Mouse (Mus musculus) liver, embryonic 15.5 days (tissue): Measurements from ENCODE around the gene Olfr153. TPM values are rescaled to one million over a fixed set of nuclear protein-coding genes. Genes with fewer than 3 reads are reported as not detected.
"Not testable (repeated sequence)": the region's sequence is repeated elsewhere in the genome, so short reads cannot be mapped to it uniquely, and the experiment has no call there.

Experiments used
- ATAC-seq: fragments of 200-750 bp; cut with Nextera tagmentation; 2 replicates; pipeline ENCODE4 v1.8.0; 2017; ENCODE audit warnings: moderate number of reproducible peaks, mild to moderate bottlenecking, moderate library complexity; ENCODE audit not compliant: insufficient read depth
- H3K27ac ChIP-seq: fragments of 300-500 bp; sonication (generic); replicated peaks from 2 replicates; pipeline ENCODE4 v1.5.1; 2015; ENCODE audit warnings: mild to moderate bottlenecking, inconsistent platforms
- H3K27me3 ChIP-seq: fragments of 300-500 bp; sonication (generic); 2 replicates; pipeline ENCODE4 v1.6.1; 2015; ENCODE audit warnings: mild to moderate bottlenecking, inconsistent platforms
- H3K36me3 ChIP-seq: fragments of 300-500 bp; sonication (generic); replicated peaks from 2 replicates; pipeline ENCODE4 v1.6.1; 2015; ENCODE audit warnings: moderate library complexity, mild to moderate bottlenecking, inconsistent platforms
- H3K4me1 ChIP-seq: fragments of 300-500 bp; sonication (generic); replicated peaks from 2 replicates; pipeline ENCODE4 v1.6.1; 2015; ENCODE audit warnings: inconsistent platforms
- H3K4me2 ChIP-seq: fragments of 300-500 bp; sonication (generic); 2 replicates; pipeline ENCODE4 v1.6.1; 2015; ENCODE audit warnings: moderate library complexity, mild to moderate bottlenecking, inconsistent platforms
- H3K4me3 ChIP-seq: fragments of 300-500 bp; sonication (generic); replicated peaks from 2 replicates; pipeline ENCODE4 v1.5.1; 2015; ENCODE audit warnings: mild to moderate bottlenecking, inconsistent platforms
- H3K9ac ChIP-seq: fragments of 300-500 bp; sonication (generic); 2 replicates; pipeline ENCODE4 v1.6.1; 2015; ENCODE audit warnings: moderate library complexity, mild to moderate bottlenecking, inconsistent platforms
- H3K9me3 ChIP-seq: fragments of 300-500 bp; sonication (generic); replicated peaks from 2 replicates; pipeline ENCODE4 v1.6.1; 2016; ENCODE audit warnings: inconsistent platforms
- WGBS: fragments of 180-500 bp; shearing (Covaris S2); methylation state at CpG from one replicate; pipeline ENCODE4 v1.1.7; 2015; ENCODE audit warnings: mixed read lengths; ENCODE audit not compliant: insufficient replicate concordance; 5-methylcytosine and 5-hydroxymethylcytosine counted together
- polyA plus RNA-seq: library from polyadenylated mRNA; unstranded; fragments of >200 nt; fragmentation: Nextera tagmentation; extraction: Ambion mirVana; gene quantifications from 2 replicates; pipeline ENCODE4 v1.2.1, GENCODE M21; 2015

Gene Olfr153
- not detected in 2 replicates for polyA plus RNA-seq

DNA sequence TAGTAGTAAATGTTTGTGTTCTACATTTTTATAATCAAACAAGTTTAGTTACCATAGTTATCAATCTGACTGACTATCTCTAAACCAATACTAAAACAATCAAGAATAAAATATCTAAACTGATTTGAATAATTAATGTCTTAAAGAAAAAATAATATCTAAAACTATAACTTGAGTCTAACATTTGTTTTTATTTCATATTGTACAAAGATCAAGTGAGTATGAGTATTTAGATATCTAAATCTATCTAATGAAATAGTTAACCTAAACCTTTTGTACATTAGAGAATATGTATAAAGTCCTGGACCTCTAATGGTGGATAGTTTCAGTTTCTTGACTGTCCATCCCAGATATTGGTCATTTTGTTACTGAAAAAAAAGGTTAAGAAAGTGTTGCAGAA is at the start of gene Olfr153:
Gene Olfr153 (plus strand): TSS at position 301 of the 400 bp plus-strand sequence.
- H3K27me3 ChIP-seq: no peaks in the 10 kb centered on the region
- H3K9ac ChIP-seq: no peak within 1 kb of the TSS
- H3K4me2 ChIP-seq: no peak within 1 kb of the TSS
- no peaks in the 10 kb centered on the region for H3K36me3 ChIP-seq
- ATAC-seq: no peak
- no peaks in the 10 kb centered on the region for H3K4me1 ChIP-seq
- H3K4me3 ChIP-seq: no peak within 1 kb of the TSS
- H3K27ac ChIP-seq: no peak within 1 kb of the TSS
- H3K9me3 ChIP-seq: no peaks in the 10 kb centered on the region

DNA sequence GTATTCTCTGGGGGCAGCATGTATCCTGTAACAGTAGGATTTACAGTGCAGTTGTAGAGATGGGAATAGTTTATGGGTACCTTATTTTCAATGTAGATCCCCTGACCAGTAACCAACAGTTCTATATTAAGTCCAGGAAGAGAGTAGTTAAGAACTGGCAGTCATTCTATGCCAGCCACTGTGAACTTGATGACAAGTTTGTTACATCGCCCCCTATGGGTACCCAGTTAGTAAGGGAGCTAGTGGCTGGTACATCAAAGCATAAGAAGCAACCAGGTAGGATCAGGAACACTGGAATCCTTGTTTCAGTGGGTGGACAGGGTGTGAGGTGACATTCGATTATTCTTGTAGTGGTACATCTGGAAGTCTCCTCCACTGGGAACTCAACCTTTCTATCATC is 49.3 kb upstream of the Olfr153 start:
- no peaks in the 10 kb centered on the region for H3K36me3 ChIP-seq
- WGBS: 60% methylated on average over 2 of the region's 2 CpGs
- no peaks in the 10 kb centered on the region for H3K9me3 ChIP-seq
- no peak overlapping the region for H3K9ac ChIP-seq
- H3K4me2 ChIP-seq: no peak overlapping the region
- ATAC-seq: no peak
- H3K4me3 ChIP-seq: no peak overlapping the region
- H3K27me3 ChIP-seq: no peaks in the 10 kb centered on the region
- H3K4me1 ChIP-seq: no peaks in the 10 kb centered on the region
- H3K27ac ChIP-seq: no peak overlapping the region

DNA sequence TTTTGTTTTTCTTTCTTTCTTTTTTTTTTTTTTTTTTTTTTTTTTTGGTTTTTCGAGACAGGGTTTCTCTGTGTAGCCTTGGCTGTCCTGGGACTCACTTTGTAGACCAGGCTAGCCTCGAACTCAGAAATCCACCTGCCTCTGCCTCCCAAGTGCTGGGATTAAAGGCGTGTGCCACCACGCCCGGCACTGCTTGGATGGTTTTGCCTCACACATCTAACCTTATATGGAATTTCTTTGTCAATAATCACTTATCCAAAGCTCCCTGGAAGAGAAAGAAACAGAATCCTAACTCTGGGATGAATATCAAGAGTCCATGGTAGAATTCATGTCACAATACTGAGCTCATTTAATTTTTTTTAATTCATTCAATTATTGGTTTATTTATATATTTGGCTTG is 34.6 kb upstream of the Olfr153 start, which contains the start of gene Pramel7:
Gene Pramel7 (minus strand): TSS at position 101 of the 400 bp plus-strand sequence.
- not testable (repeated sequence) for H3K9me3 ChIP-seq, H3K9ac ChIP-seq, H3K27me3 ChIP-seq, H3K27ac ChIP-seq, H3K4me2 ChIP-seq, H3K4me1 ChIP-seq, H3K36me3 ChIP-seq, H3K4me3 ChIP-seq, ATAC-seq
- 74% methylated on average over 4 of the region's 5 CpGs for WGBS

DNA sequence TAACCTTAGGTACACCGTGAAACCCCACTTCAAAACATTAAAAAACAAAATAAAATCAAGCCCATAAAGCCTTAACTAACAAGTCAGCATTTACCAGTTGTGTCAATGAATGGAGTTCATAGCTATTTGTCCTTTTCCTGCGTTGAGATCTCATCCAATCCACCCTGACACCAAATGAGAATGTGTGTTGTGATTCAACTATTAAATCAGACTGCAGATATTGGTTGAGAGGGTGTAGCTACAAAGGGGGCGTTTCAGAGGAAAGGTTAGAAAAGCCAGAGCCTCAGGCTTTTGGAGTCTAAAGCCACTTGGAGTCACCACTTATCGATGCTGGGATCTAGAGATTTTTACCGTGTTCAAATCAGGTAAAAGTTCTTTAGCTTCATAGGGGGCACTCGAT is 25.3 kb upstream of the Olfr153 start, which contains the start of gene Pramel6:
Gene Pramel6 (plus strand): TSS at position 301 of the 400 bp plus-strand sequence.
- H3K4me3 ChIP-seq: no peak within 1 kb of the TSS
- 69% methylated on average over 6 of the region's 6 CpGs for WGBS

DNA sequence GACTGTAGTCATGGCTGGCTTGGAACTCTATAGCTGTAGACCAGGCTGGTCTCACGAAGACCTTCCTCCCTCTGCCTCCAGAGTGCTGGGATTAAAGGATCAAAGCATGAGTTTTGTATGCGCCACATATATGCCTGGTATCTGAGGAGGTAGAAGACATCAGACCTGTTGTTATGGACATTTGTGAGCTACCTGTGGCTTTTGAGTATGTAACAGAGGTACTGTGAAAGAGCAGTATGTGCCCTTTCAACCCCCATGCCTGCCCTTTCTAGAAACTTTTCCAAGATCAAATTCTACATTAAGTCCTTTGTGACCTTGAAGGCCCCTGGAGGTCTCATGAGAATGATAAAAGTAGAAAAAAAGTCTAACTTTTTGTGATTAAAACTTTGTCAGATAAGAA is 16.6 kb upstream of the Olfr153 start:
- H3K27me3 ChIP-seq: no peaks in the 10 kb centered on the region
- ATAC-seq: no peak
- no peaks in the 10 kb centered on the region; the same call in 1 of the 2 replicates for H3K9me3 ChIP-seq
- H3K4me2 ChIP-seq: no peak overlapping the region
- H3K9ac ChIP-seq: no peak overlapping the region
- H3K27ac ChIP-seq: no peak overlapping the region
- 62% methylated on average over 2 of the region's 2 CpGs for WGBS
- no peak overlapping the region for H3K4me3 ChIP-seq
- no peaks in the 10 kb centered on the region for H3K36me3 ChIP-seq
- no peaks in the 10 kb centered on the region for H3K4me1 ChIP-seq

More for the DNA sequence above, 25.3 kb upstream of the Olfr153 start, which contains the start of gene Pramel6:
- H3K36me3 ChIP-seq: no peaks in the 10 kb centered on the region
- no peaks in the 10 kb centered on the region for H3K9me3 ChIP-seq
- H3K4me1 ChIP-seq: no peaks in the 10 kb centered on the region
- H3K27me3 ChIP-seq: no peaks in the 10 kb centered on the region
- H3K9ac ChIP-seq: no peak within 1 kb of the TSS
- H3K27ac ChIP-seq: no peak within 1 kb of the TSS
- H3K4me2 ChIP-seq: no peak within 1 kb of the TSS
- ATAC-seq: no peak

DNA sequence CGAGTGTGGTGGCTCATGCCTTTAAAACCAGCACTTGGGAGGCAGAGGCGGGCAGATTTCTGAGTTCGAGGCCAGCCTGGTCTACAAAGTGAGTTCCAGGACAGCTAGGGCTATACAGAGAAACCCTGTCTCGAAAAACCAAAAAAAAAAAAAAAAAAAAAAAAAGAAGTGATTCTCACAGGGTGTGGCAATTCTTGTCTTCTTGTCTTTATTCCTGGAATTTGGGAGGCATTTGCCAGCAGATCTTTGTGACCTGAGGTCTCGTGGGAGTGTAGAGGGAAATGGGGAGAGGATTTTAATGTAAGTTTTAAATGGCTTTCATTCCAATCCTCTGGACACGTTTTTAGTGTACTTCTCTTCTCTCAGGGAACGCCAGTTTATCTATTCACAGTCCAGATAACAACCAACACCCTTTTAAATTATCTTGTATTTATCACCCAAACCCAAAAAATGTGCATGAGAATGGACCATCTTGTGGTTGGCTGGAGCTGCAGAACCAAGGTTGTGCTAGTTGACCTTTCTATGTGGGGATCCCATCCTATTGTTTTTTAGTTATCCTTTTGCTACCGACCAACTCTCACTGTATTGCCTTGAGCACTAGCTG is 16.0 kb upstream of the Olfr153 start:
- H3K27me3 ChIP-seq: no peaks in the 10 kb centered on the region
- no peaks in the 10 kb centered on the region for H3K36me3 ChIP-seq
- H3K9ac ChIP-seq: no peak overlapping the region
- H3K27ac ChIP-seq: no peak overlapping the region
- WGBS: 53% methylated on average over 8 of the region's 8 CpGs
- H3K4me2 ChIP-seq: no peak overlapping the region
- H3K4me1 ChIP-seq: no peaks in the 10 kb centered on the region
- no peaks in the 10 kb centered on the region; the same call in 1 of the 2 replicates for H3K9me3 ChIP-seq
- no peak overlapping the region for H3K4me3 ChIP-seq
- no peak for ATAC-seq

DNA sequence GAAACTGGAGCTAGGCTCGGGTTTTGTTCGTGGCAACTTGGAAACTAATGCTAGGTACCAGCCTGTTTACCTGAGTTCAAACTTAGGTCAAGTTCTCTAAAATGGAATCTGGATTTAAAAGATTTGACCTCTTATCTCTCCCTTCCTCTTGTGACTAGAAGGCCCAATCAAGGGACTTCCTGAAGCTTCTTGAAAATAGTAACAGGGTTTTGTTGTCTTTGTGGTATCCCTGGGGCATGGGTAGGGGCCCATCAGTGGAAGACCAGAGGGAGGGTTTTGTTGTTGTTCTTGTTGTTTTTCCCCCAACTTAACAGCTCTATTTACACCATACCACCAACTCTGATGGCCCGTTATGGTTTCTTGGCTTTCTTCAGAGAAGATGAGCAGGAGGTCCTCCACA is 15.0 kb upstream of the Olfr153 start:
- Histone ChIP-seq H3K27me3 (no peaks in the 10 kb centered on the region), H3K27ac (no peak overlapping the region), H3K9me3 (no peaks in the 10 kb centered on the region; the same call in 1 of the 2 replicates), H3K36me3 (no peaks in the 10 kb centered on the region), H3K4me3 (no peak overlapping the region), H3K9ac (no peak overlapping the region), H3K4me1 (no peaks in the 10 kb centered on the region), H3K4me2 (no peak overlapping the region)
- 52% methylated on average over 3 of the region's 3 CpGs for WGBS
- no peak for ATAC-seq

DNA sequence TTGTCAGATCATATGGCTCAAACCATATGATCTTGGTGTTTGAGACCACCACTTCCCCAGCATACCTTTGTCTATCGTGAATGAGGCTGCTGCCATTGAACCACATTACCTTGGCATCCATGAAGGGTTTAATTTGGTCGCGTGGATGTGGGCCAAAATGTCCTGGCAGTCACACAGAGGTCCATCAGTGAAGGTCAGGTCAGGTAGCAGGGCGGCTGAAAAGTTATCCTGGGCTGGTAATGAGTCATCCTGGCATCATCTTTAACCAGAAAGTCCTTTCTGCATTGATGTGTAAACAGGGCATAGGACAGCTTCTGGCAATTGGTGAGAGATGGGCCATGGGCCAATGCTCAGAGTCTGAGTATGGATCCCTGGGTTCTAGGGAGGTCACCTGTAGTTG is 10.9 kb upstream of the Olfr153 start:
- Histone ChIP-seq H3K4me3 (no peak overlapping the region), H3K36me3 (no peaks in the 10 kb centered on the region), H3K4me2 (no peak overlapping the region), H3K9ac (no peak overlapping the region), H3K27ac (no peak overlapping the region), H3K27me3 (no peaks in the 10 kb centered on the region), H3K9me3 (no peaks in the 10 kb centered on the region; the same call in 1 of the 2 replicates), H3K4me1 (no peaks in the 10 kb centered on the region)
- WGBS: 57% methylated on average over 4 of the region's 4 CpGs
- no peak for ATAC-seq

DNA sequence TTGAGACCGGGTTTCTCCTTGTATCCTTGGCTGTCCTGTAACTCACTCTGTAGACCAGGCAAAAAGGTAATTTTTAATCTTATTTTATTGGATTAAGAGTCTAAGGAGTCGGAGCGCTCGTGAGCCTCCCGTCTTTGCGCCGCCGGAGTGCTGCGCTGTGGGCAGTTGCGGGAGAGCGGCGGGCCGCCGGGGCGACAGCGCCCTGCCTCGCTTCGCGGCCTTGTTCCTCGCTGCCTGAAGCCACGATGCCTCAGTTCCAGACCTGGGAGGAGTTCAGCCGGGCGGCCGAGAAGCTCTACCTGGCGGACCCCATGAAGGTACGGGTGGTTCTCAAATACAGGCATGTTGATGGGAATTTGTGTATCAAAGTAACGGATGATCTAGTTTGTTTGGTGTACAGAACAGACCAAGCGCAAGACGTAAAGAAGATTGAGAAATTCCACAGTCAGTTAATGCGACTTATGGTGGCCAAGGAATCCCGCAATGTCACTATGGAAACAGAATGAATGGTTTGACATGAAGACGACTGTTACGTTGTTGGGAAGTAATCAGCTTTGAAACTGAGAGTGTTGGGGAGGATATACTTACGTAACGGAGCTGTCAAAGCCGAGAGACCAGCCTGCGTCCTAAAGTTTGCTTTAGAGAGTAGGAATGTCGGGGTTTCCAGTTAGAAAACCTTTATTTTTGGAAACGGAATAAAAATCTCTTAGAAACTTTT is 5.5 kb upstream of the Olfr153 start:
- not testable (repeated sequence) for H3K27ac ChIP-seq, H3K27me3 ChIP-seq, H3K9ac ChIP-seq, H3K9me3 ChIP-seq, H3K4me2 ChIP-seq, H3K36me3 ChIP-seq, H3K4me3 ChIP-seq, ATAC-seq, H3K4me1 ChIP-seq
- WGBS: 33% methylated on average over 39 of the region's 39 CpGs

DNA sequence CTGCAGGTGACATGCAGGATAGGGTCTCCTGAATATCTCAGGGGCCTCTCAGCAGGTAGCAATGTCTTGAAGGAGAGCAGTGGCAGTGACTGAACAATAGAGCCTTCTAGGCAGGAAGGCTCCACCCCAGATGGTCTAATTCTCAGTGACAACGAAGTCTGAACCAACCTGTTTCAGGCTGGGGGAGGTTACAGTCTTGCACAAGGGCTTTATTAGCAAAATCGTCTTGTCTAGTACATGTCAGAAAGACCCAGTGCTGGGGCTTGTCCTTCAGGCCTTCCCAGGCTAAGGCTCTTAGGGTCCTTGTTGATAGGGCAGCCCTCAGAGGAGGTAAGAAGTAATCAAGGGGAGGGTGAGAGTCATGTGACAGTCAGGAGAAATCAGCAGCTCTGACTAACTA is 3.2 kb downstream of the Olfr153 start:
- Histone ChIP-seq H3K4me3 (no peak overlapping the region), H3K36me3 (no peaks in the 10 kb centered on the region)

DNA sequence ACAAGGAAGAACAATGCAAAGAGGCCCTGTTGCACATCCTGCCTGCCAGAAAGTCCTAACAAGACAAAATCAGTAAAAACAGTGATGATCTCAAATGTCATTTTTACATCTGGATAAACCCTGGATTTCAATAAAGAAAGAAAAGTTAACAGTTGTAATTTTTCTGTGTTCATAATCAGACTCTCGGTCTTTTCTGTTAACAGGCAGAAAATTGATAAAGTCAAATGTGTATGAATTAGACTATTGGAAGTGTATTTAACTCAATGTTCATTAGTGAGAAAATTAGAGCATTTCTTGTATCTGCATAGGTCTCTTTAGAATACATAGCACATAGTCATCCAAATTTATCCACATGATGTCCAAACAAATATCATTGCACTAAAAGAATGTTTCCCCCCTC is 13.8 kb downstream of the Olfr153 start, which contains the start of gene Olfr1128:
Gene Olfr1128 (minus strand): TSS at position 101 of the 400 bp plus-strand sequence.
- Histone ChIP-seq H3K9ac (no peak within 1 kb of the TSS), H3K4me1 (no peaks in the 10 kb centered on the region), H3K27ac (no peak within 1 kb of the TSS), H3K4me2 (no peak within 1 kb of the TSS), H3K27me3 (no peaks in the 10 kb centered on the region), H3K4me3 (no peak within 1 kb of the TSS), H3K9me3 (no peaks in the 10 kb centered on the region), H3K36me3 (no peaks in the 10 kb centered on the region)
- 56% methylated on average over 1 of the region's 1 CpGs for WGBS
- no peak for ATAC-seq

More for the DNA sequence above, 3.2 kb downstream of the Olfr153 start:
- H3K27me3 ChIP-seq: no peaks in the 10 kb centered on the region
- no peak for ATAC-seq
- no peak overlapping the region for H3K9ac ChIP-seq
- 51% methylated on average over 2 of the region's 2 CpGs for WGBS
- no peak overlapping the region for H3K27ac ChIP-seq
- H3K4me1 ChIP-seq: no peaks in the 10 kb centered on the region
- no peaks in the 10 kb centered on the region for H3K9me3 ChIP-seq
- no peak overlapping the region for H3K4me2 ChIP-seq
